Mouse (Mus musculus): ENCODE data around the gene Ttc8. TPM values are rescaled to one million over a fixed set of nuclear protein-coding genes. Genes with fewer than 3 reads are reported as not detected.

Gene Ttc8
- polyA plus RNA-seq, 2 experiments: 23.9 to 42.4 TPM

DNA sequence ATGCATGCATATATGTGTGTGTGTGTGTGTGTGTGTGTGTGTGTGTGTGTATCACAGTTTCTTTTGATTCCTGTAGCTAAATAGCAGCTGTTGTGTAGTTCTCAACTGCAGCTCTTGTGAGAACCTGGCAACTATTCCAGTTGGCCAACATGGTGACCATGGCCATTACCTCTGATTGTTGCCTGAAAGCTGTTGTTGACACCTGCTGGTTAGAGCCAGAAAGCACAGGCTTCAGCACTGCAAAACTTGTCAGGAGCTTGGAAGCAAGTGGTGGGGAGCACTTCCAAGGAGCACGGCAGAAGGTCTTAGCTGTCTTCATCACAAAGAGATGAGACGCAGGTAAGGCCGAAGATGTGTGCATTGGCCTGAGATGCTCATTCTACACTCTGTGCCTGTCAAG is 51.9 kb downstream of the Ttc8 start:
- Histone ChIP-seq H3K27me3 (ENCODE audit: control insufficient read depth, insufficient read depth, low read length) (no peaks in the 10 kb centered on the region), H3K27ac (replicated peaks; ENCODE audit: low read depth, low read length) (no peak overlapping the region), H3K36me3 (ENCODE audit: control insufficient read depth, insufficient read depth, low read length) (peaks cover 11% of the 10 kb centered on the region), H3K9ac (ENCODE audit: low read depth, low read length, severe bottlenecking) (no peak overlapping the region), H3K4me2 (replicated peaks; ENCODE audit: low read depth, low read length, severe bottlenecking) (no peak overlapping the region), H3K4me1 (ENCODE audit: control insufficient read depth, insufficient read depth, low read length) (no peaks in the 10 kb centered on the region), H3K4me3 (replicated peaks; ENCODE audit: low read length) (no peak overlapping the region), H3K9me3 (ENCODE audit: control insufficient read depth, low read length) (no peaks in the 10 kb centered on the region)
- 98% methylated on average over 3 of the region's 3 CpGs for WGBS
- ATAC-seq (ENCODE audit: low FRiP score, low read depth) (no peak), DNase-seq (ENCODE audit: low spot score) (no peak)
- no peak for TF ChIP-seq POLR2A (IDR thresholded peaks at IDR 0.05; ENCODE audit: borderline replicate concordance, extremely low read depth, insufficient read depth, insufficient read length)

DNA sequence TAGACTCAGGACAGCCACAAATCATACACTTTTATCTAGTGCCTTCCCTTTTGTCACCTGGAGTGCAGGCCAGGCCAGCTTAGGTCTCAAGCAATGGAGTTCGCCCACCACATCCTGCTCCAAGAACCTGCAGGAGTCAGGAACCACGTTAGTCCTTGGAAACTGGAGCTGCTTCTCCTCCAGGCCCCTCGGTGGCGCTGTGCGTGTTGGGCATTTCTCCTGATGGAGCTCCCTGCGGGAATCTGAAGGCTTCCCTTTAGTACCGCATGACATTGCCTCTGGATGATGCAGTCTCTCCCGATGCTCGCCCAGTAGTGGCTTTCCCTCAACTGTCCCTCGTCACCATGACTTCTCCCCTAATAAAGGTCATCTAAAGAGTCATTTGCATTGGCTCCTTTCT is 53.1 kb downstream of the Ttc8 start:
- H3K27me3 ChIP-seq (ENCODE audit: control insufficient read depth, insufficient read depth, low read length): no peaks in the 10 kb centered on the region
- TF ChIP-seq POLR2A (IDR thresholded peaks at IDR 0.05; ENCODE audit: borderline replicate concordance, extremely low read depth, insufficient read depth, insufficient read length): no peak
- DNase-seq (ENCODE audit: low spot score) (no peak), ATAC-seq (ENCODE audit: low FRiP score, low read depth) (no peak)
- no peaks in the 10 kb centered on the region for H3K4me1 ChIP-seq (ENCODE audit: control insufficient read depth, insufficient read depth, low read length)
- no peak overlapping the region for H3K4me3 ChIP-seq (replicated peaks; ENCODE audit: low read length)
- no peak overlapping the region for H3K4me2 ChIP-seq (replicated peaks; ENCODE audit: low read depth, low read length, severe bottlenecking)
- 89% methylated on average over 10 of the region's 10 CpGs for whole genome bisulfite sequencing
- peaks cover 22% of the 10 kb centered on the region for H3K36me3 ChIP-seq (ENCODE audit: control insufficient read depth, insufficient read depth, low read length)
- H3K27ac ChIP-seq (replicated peaks; ENCODE audit: low read depth, low read length): no peak overlapping the region
- no peak overlapping the region for H3K9ac ChIP-seq (ENCODE audit: low read depth, low read length, severe bottlenecking)
- H3K9me3 ChIP-seq (ENCODE audit: control insufficient read depth, low read length): no peaks in the 10 kb centered on the region

DNA sequence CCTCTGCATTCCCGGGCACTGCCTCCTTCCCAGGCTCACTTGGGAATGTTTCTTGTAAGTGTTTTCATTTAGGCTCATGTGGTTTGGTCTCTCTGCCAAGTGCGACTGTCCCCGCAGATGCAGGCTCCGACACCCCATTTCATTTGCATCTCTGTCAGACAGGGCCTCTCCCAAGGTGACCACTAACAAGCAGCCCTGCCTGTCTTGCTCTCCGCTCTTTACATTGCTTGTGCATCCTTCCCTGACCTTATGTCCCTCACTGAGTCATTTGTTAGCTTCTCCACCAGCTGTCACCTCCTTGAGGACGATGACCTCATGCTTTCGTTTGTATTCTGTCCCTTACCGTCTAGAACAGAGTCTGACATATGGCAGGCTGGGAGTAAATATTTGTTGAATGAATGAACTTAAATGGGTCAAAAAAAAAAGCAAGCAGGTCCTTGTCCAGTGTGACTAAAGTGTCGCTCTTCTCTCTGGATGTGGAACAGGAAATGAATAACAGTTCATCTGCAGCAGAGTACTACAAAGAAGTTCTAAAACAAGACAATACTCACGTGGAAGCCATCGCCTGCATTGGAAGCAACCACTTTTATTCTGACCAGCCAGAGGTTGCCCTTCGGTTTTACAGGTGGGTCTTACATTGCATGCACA is 53.9 kb downstream of the Ttc8 start:
- no peak for ATAC-seq (ENCODE audit: low FRiP score, low read depth)
- Histone ChIP-seq H3K4me2 (replicated peaks; ENCODE audit: low read depth, low read length, severe bottlenecking) (no peak overlapping the region), H3K9me3 (ENCODE audit: control insufficient read depth, low read length) (0 out of 2 replicates have a peak, but pooled peaks cover 5% of the 10 kb centered on the region), H3K4me1 (ENCODE audit: control insufficient read depth, insufficient read depth, low read length) (no peaks in the 10 kb centered on the region), H3K27me3 (ENCODE audit: control insufficient read depth, insufficient read depth, low read length) (no peaks in the 10 kb centered on the region), H3K9ac (ENCODE audit: low read depth, low read length, severe bottlenecking) (no peak overlapping the region), H3K27ac (replicated peaks; ENCODE audit: low read depth, low read length) (no peak overlapping the region), H3K36me3 (ENCODE audit: control insufficient read depth, insufficient read depth, low read length) (peaks cover 22% of the 10 kb centered on the region), H3K4me3 (replicated peaks; ENCODE audit: low read length) (no peak overlapping the region)
- TF ChIP-seq POLR2A (IDR thresholded peaks at IDR 0.05; ENCODE audit: borderline replicate concordance, extremely low read depth, insufficient read depth, insufficient read length): no peak
- 73% methylated on average over 12 of the region's 12 CpGs for WGBS
- no peak for DNase-seq (ENCODE audit: low spot score)

DNA sequence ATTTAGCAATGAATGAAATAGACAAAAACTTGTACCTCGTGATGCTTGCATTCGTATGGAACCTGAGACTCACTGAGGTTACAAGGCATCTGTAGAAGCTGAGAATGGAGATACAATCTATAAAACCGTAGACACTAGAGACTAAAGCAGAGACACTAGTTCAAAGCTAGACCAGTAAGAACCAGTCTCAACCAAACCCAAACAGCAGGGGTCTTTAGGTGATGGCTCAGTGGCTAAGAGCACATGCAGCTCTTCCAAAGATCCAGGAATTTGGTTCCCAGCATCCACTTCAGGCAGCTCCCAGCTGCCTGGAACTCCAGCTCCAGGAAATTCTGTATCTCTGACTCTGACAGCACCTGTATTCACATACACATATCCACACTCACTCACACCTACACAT is 60.7 kb downstream of the Ttc8 start:
- no peak overlapping the region for H3K9ac ChIP-seq (ENCODE audit: low read depth, low read length, severe bottlenecking)
- H3K27ac ChIP-seq (replicated peaks; ENCODE audit: low read depth, low read length): no peak overlapping the region
- no peak for DNase-seq (ENCODE audit: low spot score)
- ATAC-seq (ENCODE audit: low FRiP score, low read depth): no peak
- H3K27me3 ChIP-seq (ENCODE audit: control insufficient read depth, insufficient read depth, low read length): no peaks in the 10 kb centered on the region
- no peak overlapping the region for H3K4me3 ChIP-seq (replicated peaks; ENCODE audit: low read length)
- peaks cover 33% of the 10 kb centered on the region for H3K36me3 ChIP-seq (ENCODE audit: control insufficient read depth, insufficient read depth, low read length)
- H3K4me1 ChIP-seq (ENCODE audit: control insufficient read depth, insufficient read depth, low read length): no peaks in the 10 kb centered on the region
- 93% methylated on average over 3 of the region's 3 CpGs for WGBS
- 0 out of 2 replicates have a peak, but pooled peaks cover 5% of the 10 kb centered on the region for H3K9me3 ChIP-seq (ENCODE audit: control insufficient read depth, low read length)
- H3K4me2 ChIP-seq (replicated peaks; ENCODE audit: low read depth, low read length, severe bottlenecking): no peak overlapping the region
- TF ChIP-seq POLR2A (IDR thresholded peaks at IDR 0.05; ENCODE audit: borderline replicate concordance, extremely low read depth, insufficient read depth, insufficient read length): no peak

DNA sequence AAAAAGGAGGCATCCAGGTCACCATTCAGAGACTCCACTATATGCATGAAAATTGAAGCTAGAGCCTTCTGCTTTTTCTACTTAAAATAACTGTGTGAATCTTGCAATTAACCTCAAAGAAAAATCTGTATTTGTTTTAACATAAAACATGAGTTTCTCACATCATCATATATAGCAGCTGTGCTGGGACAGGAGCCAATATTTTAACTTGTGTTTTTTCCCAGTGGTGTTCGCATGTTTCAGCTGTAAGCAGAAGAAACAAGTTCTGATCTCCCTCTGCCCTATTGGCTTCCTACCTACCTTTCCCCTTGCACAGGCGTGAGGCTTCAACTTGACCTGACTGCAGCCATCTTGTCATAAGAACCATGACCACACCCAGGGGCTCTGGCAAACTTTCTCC is 64.4 kb downstream of the Ttc8 start:
- ATAC-seq (ENCODE audit: low FRiP score, low read depth): no peak
- Histone ChIP-seq H3K27me3 (ENCODE audit: control insufficient read depth, insufficient read depth, low read length) (no peaks in the 10 kb centered on the region), H3K9ac (ENCODE audit: low read depth, low read length, severe bottlenecking) (no peak overlapping the region), H3K27ac (replicated peaks; ENCODE audit: low read depth, low read length) (no peak overlapping the region), H3K9me3 (ENCODE audit: control insufficient read depth, low read length) (no peaks in the 10 kb centered on the region), H3K4me2 (replicated peaks; ENCODE audit: low read depth, low read length, severe bottlenecking) (no peak overlapping the region), H3K4me3 (replicated peaks; ENCODE audit: low read length) (no peak overlapping the region), H3K36me3 (ENCODE audit: control insufficient read depth, insufficient read depth, low read length) (peaks cover 11% of the 10 kb centered on the region), H3K4me1 (ENCODE audit: control insufficient read depth, insufficient read depth, low read length) (no peaks in the 10 kb centered on the region)
- 79% methylated on average over 2 of the region's 2 CpGs for WGBS
- TF ChIP-seq POLR2A (IDR thresholded peaks at IDR 0.05; ENCODE audit: borderline replicate concordance, extremely low read depth, insufficient read depth, insufficient read length): no peak
- DNase-seq (ENCODE audit: low spot score): no peak

Measured in limb, embryonic 14.5 days (tissue).